ENCODE assay signal across 23 mouse cellular contexts in genomic region chr9:65771011-65771664, GRCm38 (mm10). TPM values are rescaled to one million over a fixed set of nuclear protein-coding genes. Genes with fewer than 3 reads are reported as not detected.
DNase-seq lines count a peak whose midpoint lies in the region; ATAC-seq and TF ChIP-seq lines count a peak whose summit lies in the region.
"Had no signal": no experiment of that assay in that cellular context is flagged by ENCODE, and none has a peak within 500 bp of the region (broad histone marks: within the 10 kb centered on the region; RNA-seq: fewer than 3 reads in every experiment).

No protein-coding gene starts in this region.

- H3K9me3 ChIP-seq in heart, embryonic 12.5 days (replicated peaks) = peaks cover 7% of the 10 kb centered on the region; the same call in 1 of the 2 replicates
- H3K9me3 ChIP-seq in midbrain, embryonic 13.5 days = peaks cover 8% of the 10 kb centered on the region
- no peaks in the 10 kb centered on the region for H3K9me3 ChIP-seq in midbrain, embryonic 15.5 days
- H3K9me3 ChIP-seq in MEL (replicated peaks; ENCODE audit: insufficient read depth, low read length) = no peaks in the 10 kb centered on the region
- H3K9me3 ChIP-seq in kidney, embryonic 14.5 days (ENCODE audit: control insufficient read depth, low read length) = no peaks in the 10 kb centered on the region
- H3K9me3 ChIP-seq: embryonic facial prominence, embryonic 15.5 days; hindbrain, embryonic 15.5 days had no signal

- no peak for TF ChIP-seq CTCF in MEL (IDR thresholded peaks at IDR 0.05 in 2 of 3, conservative IDR thresholded peaks at IDR 0.05 in 1 of 3; ENCODE audit: control insufficient read depth in 1 of 3, insufficient read depth in 1 of 3, low read depth in 2 of 3, low read length in 3 of 3, poor library complexity in 1 of 3, severe bottlenecking in 1 of 3)
- TF ChIP-seq CTCF in olfactory bulb, adult 2 months (IDR thresholded peaks at IDR 0.05; ENCODE audit: insufficient read depth, low read depth, low read length) = no peak

- no peak overlapping the region for H3K4me2 ChIP-seq in heart, embryonic 12.5 days
- H3K4me2 ChIP-seq in midbrain, embryonic 13.5 days (replicated peaks) = no peak overlapping the region
- H3K4me2 ChIP-seq in midbrain, embryonic 15.5 days = no peak overlapping the region
- no peak overlapping the region for H3K4me2 ChIP-seq in kidney, embryonic 14.5 days (replicated peaks; ENCODE audit: low read depth, low read length)
- H3K4me2 ChIP-seq: embryonic facial prominence, embryonic 15.5 days; forebrain, embryonic 12.5 days; hindbrain, embryonic 15.5 days had no signal

- WGBS in heart, embryonic 12.5 days = 19% methylated on average over 11 of the region's 11 CpGs
- WGBS in midbrain, embryonic 13.5 days = 21% methylated on average over 11 of the region's 11 CpGs
- WGBS in midbrain, embryonic 15.5 days = 21% methylated on average over 11 of the region's 11 CpGs
- WGBS in olfactory bulb, adult 2 months = 41% methylated on average over 11 of the region's 11 CpGs
- WGBS in kidney, embryonic 14.5 days = 45% methylated on average over 11 of the region's 11 CpGs

- ATAC-seq in heart, embryonic 12.5 days (ENCODE audit: insufficient number of reproducible peaks, low FRiP score) = no peak
- ATAC-seq in midbrain, embryonic 13.5 days = no peak
- no peak for ATAC-seq in midbrain, embryonic 15.5 days (replicated peaks)
- no peak for ATAC-seq in kidney, embryonic 14.5 days (ENCODE audit: low FRiP score, low TSS enrichment)
- ATAC-seq: inflammation-experienced regulatory T-cells, adult 6 months; intestine, postnatal 0 days; Patski had no signal

- TF ChIP-seq EP300 in MEL (IDR thresholded peaks at IDR 0.05; ENCODE audit: low read depth in 1 of 2, low read length in 2 of 2) = no peak

- no peak for TF ChIP-seq POLR2A in MEL (IDR thresholded peaks at IDR 0.05; ENCODE audit: control insufficient read depth in 1 of 2, insufficient read depth in 1 of 2, low read depth in 1 of 2, low read length in 2 of 2, poor library complexity in 1 of 2)
- TF ChIP-seq POLR2A in olfactory bulb, adult 2 months (IDR thresholded peaks at IDR 0.05; ENCODE audit: insufficient read depth, low read depth, low read length) = no peak

- H3K27me3 ChIP-seq in heart, embryonic 12.5 days (replicated peaks) = no peaks in the 10 kb centered on the region
- H3K27me3 ChIP-seq in midbrain, embryonic 13.5 days = no peaks in the 10 kb centered on the region
- no peaks in the 10 kb centered on the region for H3K27me3 ChIP-seq in midbrain, embryonic 15.5 days (replicated peaks)
- H3K27me3 ChIP-seq in MEL (ENCODE audit: control insufficient read depth in 1 of 2, insufficient read depth in 2 of 2, low read length in 2 of 2) = no peaks in the 10 kb centered on the region
- H3K27me3 ChIP-seq in kidney, embryonic 14.5 days (ENCODE audit: control insufficient read depth, insufficient read depth, low read length) = no peaks in the 10 kb centered on the region
- H3K27me3 ChIP-seq: embryonic facial prominence, embryonic 15.5 days; forebrain, embryonic 12.5 days; hindbrain, embryonic 15.5 days; Patski had no signal

- H3K4me1 ChIP-seq in heart, embryonic 12.5 days (replicated peaks) = peaks cover 13% of the 10 kb centered on the region
- peaks cover 29% of the 10 kb centered on the region for H3K4me1 ChIP-seq in midbrain, embryonic 13.5 days (replicated peaks)
- H3K4me1 ChIP-seq in midbrain, embryonic 15.5 days = peaks cover 20% of the 10 kb centered on the region
- peaks cover 3 to 5% of the 10 kb centered on the region in 2 experiments; a peak in 3 of 4 replicates for H3K4me1 ChIP-seq in MEL (ENCODE audit: control insufficient read depth in 1 of 2, insufficient read depth in 2 of 2, low read length in 2 of 2)
- peaks cover 5% of the 10 kb centered on the region for H3K4me1 ChIP-seq in olfactory bulb, adult 2 months (ENCODE audit: control insufficient read depth, insufficient read depth, low read length)
- peaks cover 6% of the 10 kb centered on the region for H3K4me1 ChIP-seq in kidney, embryonic 14.5 days (ENCODE audit: control insufficient read depth, insufficient read depth, low read length)

- no peak for DNase-seq in heart, postnatal 4 days
- DNase-seq in MEL (ENCODE audit: low read depth, low spot score) = no peak
- DNase-seq: adrenal gland, postnatal 10 days; cerebellum, adult 11 months; cerebellum, adult 8-10 months; cerebellum, postnatal 14 days; embryo, embryonic 11 days; gastrocnemius, adult 2 months; gastrocnemius, postnatal 25 days; heart, postnatal 36 days; kidney, adult 8-10 months had no signal

- no peak overlapping the region for H3K4me3 ChIP-seq in heart, embryonic 12.5 days
- no peak overlapping the region for H3K4me3 ChIP-seq in midbrain, embryonic 13.5 days (replicated peaks)
- H3K4me3 ChIP-seq in midbrain, embryonic 15.5 days = no peak overlapping the region
- H3K4me3 ChIP-seq in MEL (ENCODE audit: control insufficient read depth in 1 of 2, insufficient read depth in 1 of 2, low read depth in 2 of 2, low read length in 2 of 2) = no peak overlapping the region
- no peak overlapping the region for H3K4me3 ChIP-seq in olfactory bulb, adult 2 months (ENCODE audit: insufficient read depth, low read depth, low read length)
- H3K4me3 ChIP-seq in kidney, embryonic 14.5 days (ENCODE audit: low read length) = no peak overlapping the region
- H3K4me3 ChIP-seq: embryonic facial prominence, embryonic 15.5 days; erythroblast, embryonic 14.5 days; forebrain, embryonic 12.5 days; gastrocnemius, adult 2 months; hindbrain, embryonic 15.5 days had no signal

- peaks cover 9% of the 10 kb centered on the region; the same call in 1 of the 2 replicates for H3K36me3 ChIP-seq in heart, embryonic 12.5 days
- peaks cover 5% of the 10 kb centered on the region for H3K36me3 ChIP-seq in midbrain, embryonic 13.5 days
- H3K36me3 ChIP-seq in midbrain, embryonic 15.5 days (replicated peaks) = no peaks in the 10 kb centered on the region
- peaks cover 0 to 3% of the 10 kb centered on the region in 2 experiments; a peak in 2 of 4 replicates for H3K36me3 ChIP-seq in MEL (ENCODE audit: control insufficient read depth in 1 of 2, insufficient read depth in 2 of 2, low read length in 2 of 2)
- no peaks in the 10 kb centered on the region for H3K36me3 ChIP-seq in kidney, embryonic 14.5 days (ENCODE audit: control insufficient read depth, insufficient read depth, low read length)
- H3K36me3 ChIP-seq: embryonic facial prominence, embryonic 15.5 days; hindbrain, embryonic 15.5 days had no signal

- no peak overlapping the region for H3K27ac ChIP-seq in heart, embryonic 12.5 days (ENCODE audit: poor library complexity, severe bottlenecking)
- H3K27ac ChIP-seq in midbrain, embryonic 13.5 days = 0 out of 2 replicates have a peak overlapping the region, but pooled peaks have one; percentile 4
- no peak overlapping the region for H3K27ac ChIP-seq in midbrain, embryonic 15.5 days
- H3K27ac ChIP-seq in MEL (ENCODE audit: control insufficient read depth, low read depth, low read length) = no peak overlapping the region
- peak overlapping the region; percentile 9 for H3K27ac ChIP-seq in olfactory bulb, adult 2 months (ENCODE audit: insufficient read depth, low read depth, low read length)
- H3K27ac ChIP-seq in kidney, embryonic 14.5 days (ENCODE audit: low read depth, low read length) = no peak overlapping the region
- H3K27ac ChIP-seq: embryonic facial prominence, embryonic 15.5 days; forebrain, embryonic 12.5 days; gastrocnemius, adult 2 months; hindbrain, embryonic 15.5 days had no signal

- H3K9ac ChIP-seq in heart, embryonic 12.5 days = peak overlapping the region; percentile 12; the same call in 1 of the 2 replicates
- no peak overlapping the region for H3K9ac ChIP-seq in midbrain, embryonic 13.5 days (replicated peaks)
- no peak overlapping the region for H3K9ac ChIP-seq in midbrain, embryonic 15.5 days
- no peak overlapping the region for H3K9ac ChIP-seq in MEL (ENCODE audit: control insufficient read depth, low read depth, low read length, poor library complexity, severe bottlenecking)
- no peak overlapping the region for H3K9ac ChIP-seq in kidney, embryonic 14.5 days (ENCODE audit: low read depth, low read length)
- H3K9ac ChIP-seq: embryonic facial prominence, embryonic 15.5 days; forebrain, embryonic 12.5 days; hindbrain, embryonic 15.5 days had no signal

- peaks cover 25% of the 10 kb centered on the region for H3K79me2 ChIP-seq in MEL (ENCODE audit: control insufficient read depth, insufficient read depth, low read length, poor library complexity)

- TF ChIP-seq RAD21 in MEL (IDR thresholded peaks at IDR 0.05; ENCODE audit: low read depth, low read length) = no peak

TF ChIP-seq in MEL, 35 proteins besides CTCF, POLR2A, EP300 and RAD21:
- TF ChIP-seq GATA1 (IDR thresholded peaks at IDR 0.05; ENCODE audit: low read depth, low read length) (peak; percentile 47), SMC3 (IDR thresholded peaks at IDR 0.05; ENCODE audit: low read depth, low read length) (no peak)

RNA-seq across cellular contexts. Expression of gene Zfp609, which starts 56.2 kb away (rescaled TPM):
- polyA plus RNA-seq in heart, embryonic 12.5 days (2016; fragmentation: Nextera tagmentation; extraction: Ambion mirVana) = 7.1 and 7.6 TPM in 2 replicates
- 10 to 100 TPM; 45.1 to 46.2 TPM for total RNA-seq in heart, postnatal 4 days (2021)
- polyA plus RNA-seq in midbrain, embryonic 13.5 days (2015; fragmentation: Nextera tagmentation; extraction: Ambion mirVana) = 9.9 and 10.5 TPM in 2 replicates
- 8.7 and 9.1 TPM in 2 replicates for polyA plus RNA-seq in midbrain, embryonic 15.5 days (2015; fragmentation: Nextera tagmentation; extraction: Ambion mirVana)
- 2.9 and 3.6 TPM in 2 replicates for total RNA-seq in MEL (2012; rRNA removed)
- 10 to 100 TPM in 1 of 2 experiments, not detected in 1; 26.5 TPM for polyA plus RNA-seq in MEL (2012; ENCODE audit: insufficient read depth in 1 of 2, insufficient read length in 2 of 2, low read depth in 1 of 2, low replicate concordance in 2 of 2, missing spikeins in 1 of 2)
- polyA plus RNA-seq in olfactory bulb, adult 2 months (2012; ENCODE audit: insufficient read depth, insufficient read length, low replicate concordance, missing spikeins) = not detected in 2 replicates
- 9.1 and 10.0 TPM in 2 replicates for polyA plus RNA-seq in kidney, embryonic 14.5 days (2014; fragmentation: Nextera tagmentation; extraction: Ambion mirVana)

Comparison
In these comparisons a context has a peak if more than half of its experiments do, and no peak if none do; other contexts are left out.
1. H3K27ac ChIP-seq: peak in midbrain, embryonic 13.5 days (single experiment) and olfactory bulb, adult 2 months (single experiment); none in heart, embryonic 12.5 days (single experiment), midbrain, embryonic 15.5 days (single experiment), MEL (single experiment) and kidney, embryonic 14.5 days (single experiment).